Mouse (Mus musculus) activated CD4-positive, CD25-positive, alpha-beta regulatory T cell, adult 4 months (primary cell): ENCODE data around the gene Chmp5. TPM values are rescaled to one million over a fixed set of nuclear protein-coding genes. Genes with fewer than 3 reads are reported as not detected.
"Not testable (repeated sequence)": the region's sequence is repeated elsewhere in the genome, so short reads cannot be mapped to it uniquely, and the experiment has no call there.

ENCODE experiments used
- ATAC-seq: one replicate; pipeline ENCODE4 v1.8.0; 2017
- polyA plus RNA-seq, 2 experiments: library from polyadenylated mRNA; unstranded; fragments of 100-300 nt; shearing (Covaris generic); gene quantifications; one replicate each; pipeline ENCODE4 v1.2.1; 2017

Gene Chmp5
- 100 to 1,000 TPM; 121 to 129 TPM for polyA plus RNA-seq

DNA sequence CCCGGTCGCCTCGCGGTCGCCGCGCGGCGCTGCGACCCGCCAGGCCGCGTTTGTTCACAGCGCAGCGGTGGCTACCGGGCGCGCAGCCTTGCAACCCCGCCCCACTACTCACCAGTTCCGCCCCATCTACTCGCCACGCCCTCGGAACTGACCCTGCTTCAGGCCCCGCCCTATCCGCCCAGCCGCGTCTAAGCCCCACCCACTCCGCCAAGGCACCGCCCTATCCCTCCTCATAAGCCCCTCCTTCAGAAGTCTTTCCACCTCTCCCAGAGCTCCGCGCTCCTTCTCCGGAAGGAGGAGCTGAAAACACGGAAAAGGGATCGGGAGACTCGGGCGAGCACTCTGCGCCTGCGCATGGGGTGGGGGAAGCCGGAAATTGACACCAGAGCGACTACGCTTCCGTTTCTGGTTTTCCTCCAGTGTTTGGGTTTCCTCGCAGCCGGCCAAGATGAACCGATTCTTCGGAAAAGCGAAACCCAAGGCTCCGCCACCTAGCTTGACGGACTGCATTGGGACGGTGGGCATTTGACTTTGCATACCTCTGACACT is at the start of gene Chmp5, which contains the start of gene Bag1:
TSS of gene Chmp5 (plus strand) at position 248 of the 549 bp plus-strand sequence.
TSS of gene Bag1 (minus strand) at position 135 of the 549 bp plus-strand sequence.
- peak; percentile 94 for ATAC-seq

- ATAC-seq: no peak
Measured at GRCm38 (mm10) chr4:40898476-40899044, 49.6 kb upstream of the Chmp5 start.

- no peak for ATAC-seq
Measured at GRCm38 (mm10) chr4:40899264-40899663, 48.9 kb upstream of the Chmp5 start.

- no peak for ATAC-seq
Measured at GRCm38 (mm10) chr4:40900071-40900470, 48.1 kb upstream of the Chmp5 start.

- no peak for ATAC-seq
Measured at GRCm38 (mm10) chr4:40900612-40901011, 47.6 kb upstream of the Chmp5 start.

DNA sequence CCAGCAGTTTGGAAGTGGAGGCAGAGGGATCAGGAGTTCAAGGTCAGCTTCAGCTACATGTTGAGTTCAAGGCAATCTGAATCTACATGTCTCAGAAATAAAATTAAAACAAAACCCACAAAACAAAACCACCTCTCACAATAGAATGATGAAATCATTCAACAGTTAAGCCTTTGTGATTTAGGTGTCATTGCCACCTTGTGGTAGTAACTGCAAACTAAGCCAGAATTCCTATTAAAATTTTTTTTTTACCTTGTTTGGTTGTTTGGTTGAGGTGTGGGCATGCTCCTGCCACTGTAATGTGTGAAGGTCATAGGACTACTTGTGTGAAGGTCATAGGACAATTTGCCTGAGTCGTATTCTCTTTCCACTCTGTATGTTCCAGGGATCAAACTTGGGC is 41.9 kb upstream of the Chmp5 start:
- ATAC-seq: peak; percentile 69

GRCm38 (mm10) chr4:40908261-40908969 is 39.8 kb upstream of the Chmp5 start:
- no peak for ATAC-seq

DNA sequence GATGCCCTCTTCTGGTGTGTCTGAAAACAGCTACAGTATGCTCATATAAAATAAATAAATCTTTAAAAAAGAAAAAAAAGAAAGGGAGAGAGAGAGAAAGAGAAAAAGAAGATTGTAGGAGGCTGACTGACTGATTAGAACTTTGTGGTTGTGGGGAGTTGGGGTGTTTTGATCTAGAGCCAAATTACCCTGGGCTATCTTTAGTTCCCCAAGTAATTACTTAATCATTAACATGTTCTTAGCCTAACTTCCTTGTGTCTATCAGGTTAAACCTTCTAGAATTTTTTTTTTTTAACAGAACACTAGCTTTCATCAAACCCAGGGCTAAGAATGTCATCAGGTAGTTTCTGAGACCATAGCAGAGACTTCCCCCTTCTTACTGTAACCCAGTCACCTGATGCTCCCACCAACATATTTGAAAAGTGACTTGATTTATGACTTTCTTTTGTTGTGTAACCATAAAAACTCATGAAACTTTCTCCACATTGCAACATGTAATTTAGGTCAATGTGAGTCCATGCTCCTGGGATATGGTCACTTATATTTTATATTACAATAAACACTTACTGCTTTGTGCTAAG is 33.8 kb upstream of the Chmp5 start:
- ATAC-seq: no peak

DNA sequence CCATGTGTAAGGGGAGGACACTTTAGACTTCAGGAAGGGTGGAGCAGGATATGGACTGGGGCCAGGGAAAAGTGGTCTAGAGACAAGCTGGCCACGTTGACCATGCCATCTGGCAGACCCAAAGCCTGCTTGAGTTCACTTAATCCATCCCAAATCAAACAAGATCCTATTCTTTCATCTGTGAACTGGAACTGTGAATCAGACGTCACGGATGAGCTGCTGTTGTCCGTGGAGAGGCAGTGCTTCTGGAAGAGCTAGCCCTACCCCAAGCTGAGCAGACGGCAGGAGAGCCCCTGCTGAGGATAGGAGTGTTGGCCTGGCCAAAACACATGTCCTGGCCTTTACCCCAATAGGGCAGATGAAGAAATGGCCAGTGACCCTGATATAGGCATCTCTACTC is 32.3 kb upstream of the Chmp5 start:
- ATAC-seq: no peak

- no peak for ATAC-seq
Measured at GRCm38 (mm10) chr4:40916592-40917155, 31.5 kb upstream of the Chmp5 start.

- ATAC-seq: no peak
Measured at GRCm38 (mm10) chr4:40919785-40920184, 28.4 kb upstream of the Chmp5 start, which contains the start of gene Spink4. Gene Spink4 (plus strand): TSS chr4:40920052.

- no peak for ATAC-seq
Measured at GRCm38 (mm10) chr4:40920576-40920975, 27.6 kb upstream of the Chmp5 start.

DNA sequence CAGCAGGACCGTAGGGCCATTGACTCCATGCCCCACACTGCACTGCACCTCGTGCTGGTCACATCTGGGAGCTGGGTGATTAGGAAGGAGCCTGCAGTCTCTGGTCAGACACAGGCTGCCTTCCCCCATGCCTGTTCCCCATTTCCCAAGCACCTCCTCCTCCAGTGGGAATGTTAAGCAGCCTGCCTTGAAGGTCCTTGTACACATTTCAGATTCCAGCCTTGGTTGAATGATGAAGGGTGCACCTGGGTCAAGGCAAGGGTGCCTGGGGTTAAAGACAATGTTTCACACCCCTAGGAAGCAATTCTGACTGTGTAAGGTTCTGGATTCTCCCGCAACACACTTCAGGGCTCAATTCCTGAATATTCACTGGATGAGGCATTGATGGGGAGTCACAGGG is 26.9 kb upstream of the Chmp5 start:
- no peak for ATAC-seq

DNA sequence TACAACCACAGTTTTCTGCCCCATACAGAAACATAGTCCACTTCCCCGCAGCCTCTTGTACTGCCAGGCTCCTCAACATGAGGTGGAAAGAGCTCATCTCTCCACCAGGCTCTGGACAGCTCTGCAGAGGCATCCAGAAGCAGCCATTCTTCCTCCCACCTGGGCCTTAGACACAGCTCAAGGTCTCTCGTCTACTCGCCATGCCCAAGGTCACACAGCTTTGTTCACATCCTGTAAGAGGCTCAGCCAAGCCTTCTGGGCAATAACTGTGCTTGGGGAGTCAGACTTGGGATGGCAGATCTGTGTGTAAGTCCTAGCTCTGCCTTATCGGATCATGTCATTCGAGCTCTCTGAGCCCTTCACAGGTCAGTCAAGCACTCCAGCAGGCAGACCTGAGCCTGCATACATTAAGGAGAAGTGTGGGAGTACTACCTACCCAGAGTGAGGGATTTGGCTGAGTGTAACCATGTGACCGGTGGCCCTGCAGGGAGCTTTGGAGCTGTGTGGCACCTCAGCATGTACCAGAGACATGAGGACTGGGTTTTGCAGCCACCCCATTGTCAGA is 25.0 kb upstream of the Chmp5 start:
- ATAC-seq: no peak

DNA sequence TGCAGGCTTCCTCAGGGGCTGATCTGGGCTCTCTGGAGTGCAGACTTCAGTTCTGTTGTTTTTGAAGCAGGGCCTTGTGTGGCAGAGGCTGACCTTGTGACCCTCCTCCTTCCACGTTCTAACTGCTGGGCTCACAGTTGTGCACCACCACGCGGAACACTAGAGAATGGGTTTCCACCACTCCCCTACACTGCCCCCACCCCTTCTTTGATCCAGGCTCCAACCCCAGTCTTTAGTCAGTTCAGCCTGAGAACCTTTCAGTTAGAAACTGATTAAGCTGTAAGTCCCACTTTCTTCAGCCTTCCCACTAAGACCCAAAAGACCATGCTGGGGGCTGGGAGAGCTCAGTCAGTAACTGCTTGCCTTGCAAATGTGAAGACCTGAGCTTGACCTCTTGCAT is 22.6 kb upstream of the Chmp5 start:
- no peak for ATAC-seq

DNA sequence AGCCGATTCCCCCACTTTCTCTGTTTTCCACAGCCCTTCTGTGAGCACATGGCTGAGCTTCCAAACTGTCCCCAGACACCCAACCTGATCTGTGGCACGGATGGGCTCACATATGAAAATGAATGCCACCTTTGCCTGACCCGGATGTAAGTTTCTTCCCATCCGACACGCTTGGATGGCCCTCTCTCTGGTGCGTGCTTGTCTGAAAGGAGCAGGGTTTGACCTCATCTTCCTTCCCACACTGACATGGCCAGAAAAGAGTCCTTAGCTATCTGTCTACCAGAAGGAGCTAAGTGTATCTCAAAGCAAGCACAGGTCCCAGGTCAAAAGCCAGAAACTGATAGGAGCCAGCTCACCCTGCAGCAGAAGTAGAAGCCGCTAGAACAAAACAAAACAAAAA is 19.2 kb upstream of the Chmp5 start:
- no peak for ATAC-seq

- ATAC-seq: no peak
Measured at GRCm38 (mm10) chr4:40933694-40934093, 14.5 kb upstream of the Chmp5 start.

DNA sequence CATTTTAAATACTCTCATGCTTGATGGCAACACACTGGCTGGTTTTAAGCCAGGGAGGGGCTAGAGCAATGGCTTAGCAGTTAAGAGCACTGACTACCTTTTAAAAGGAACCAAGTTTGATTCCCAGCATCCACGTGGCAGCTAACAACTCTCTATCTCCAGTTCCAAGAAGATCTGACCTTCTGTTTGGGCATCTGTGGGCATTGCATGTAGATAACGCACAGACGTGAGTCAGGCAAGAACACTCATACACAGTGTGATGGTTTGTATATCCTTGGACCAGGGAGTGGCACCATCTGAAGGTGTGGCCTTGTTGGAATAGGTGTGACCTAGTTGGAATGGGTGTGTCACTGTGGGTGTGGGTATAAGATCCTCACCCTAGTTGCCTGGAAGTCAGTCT is 13.8 kb upstream of the Chmp5 start:
- not testable (repeated sequence) for ATAC-seq

- ATAC-seq: no peak
Measured at GRCm38 (mm10) chr4:40936175-40936839, 11.9 kb upstream of the Chmp5 start.

- no peak for ATAC-seq
Measured at GRCm38 (mm10) chr4:40938793-40939192, 9.4 kb upstream of the Chmp5 start.

DNA sequence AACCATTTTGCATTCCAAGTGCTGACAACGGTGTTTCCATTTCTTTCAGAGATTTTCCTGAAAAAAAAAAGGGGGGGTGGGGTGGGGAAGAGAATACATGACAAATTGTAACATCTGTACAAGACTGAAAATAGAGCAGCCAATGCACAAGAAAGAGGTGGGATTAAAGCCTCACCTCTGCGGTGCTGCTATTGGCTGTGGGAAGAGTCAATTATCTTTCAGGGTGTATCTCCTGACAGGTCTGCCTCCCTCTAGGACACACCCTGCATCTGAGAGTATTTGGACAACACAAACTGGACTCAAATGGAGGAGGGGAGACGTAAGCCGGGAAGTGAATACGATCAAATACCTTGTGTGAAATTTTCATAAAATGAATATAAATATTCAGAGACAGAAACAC is 4.6 kb upstream of the Chmp5 start:
- ATAC-seq: no peak

DNA sequence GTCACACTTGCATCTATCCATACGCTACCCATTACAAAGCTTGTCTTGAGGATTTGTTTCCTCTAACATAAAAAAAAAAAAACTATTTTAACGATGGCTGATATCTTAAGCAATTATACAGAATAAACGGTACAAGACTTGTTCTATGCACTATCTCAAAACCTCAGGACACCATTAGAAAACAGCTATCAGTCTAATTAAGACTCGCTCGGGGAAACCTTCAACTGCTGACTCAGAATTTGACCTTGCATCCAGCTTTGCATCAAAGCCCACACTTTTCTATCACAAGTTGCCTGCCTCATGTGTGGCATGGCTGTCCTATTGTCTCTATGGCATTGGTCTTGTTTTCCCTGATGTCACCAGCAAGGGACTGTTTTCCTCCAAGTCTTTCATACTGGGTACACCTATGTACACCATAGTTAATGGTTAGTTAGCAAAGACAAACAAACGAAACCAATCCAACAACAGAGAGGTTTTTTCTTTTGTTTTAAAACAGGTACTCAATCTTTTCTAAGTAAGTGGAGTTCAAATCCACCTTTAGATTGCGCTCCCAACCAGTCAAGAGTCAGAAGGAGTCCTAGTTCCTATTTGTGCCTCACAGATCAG is 1.6 kb upstream of the Chmp5 start:
- ATAC-seq: no peak
